In the genomic region with DNA sequence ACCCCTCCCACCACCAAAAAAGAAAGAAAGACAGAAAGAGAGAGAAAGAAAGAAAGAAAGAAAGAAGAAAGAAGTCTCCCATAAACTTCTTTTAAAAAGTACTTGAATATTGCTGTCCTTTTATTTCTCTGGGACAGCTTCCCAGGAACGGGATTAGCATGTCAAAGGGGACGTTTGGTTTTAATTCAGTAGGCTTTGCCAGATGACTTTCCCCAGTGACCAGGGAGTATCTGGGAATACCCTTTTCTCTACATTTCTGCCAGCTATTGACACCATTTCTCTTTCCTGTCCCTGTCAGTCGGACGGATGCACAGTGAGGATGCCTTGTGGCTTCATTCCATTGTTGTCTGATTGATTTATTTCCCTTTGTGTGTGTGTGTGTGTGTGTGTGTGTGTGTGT, we compare ENCODE assay signal across 26 mouse cellular contexts. TPM values are rescaled to one million over a fixed set of nuclear protein-coding genes. Genes with fewer than 3 reads are reported as not detected.
DNase-seq lines count a peak whose midpoint lies in the region; ATAC-seq and TF ChIP-seq lines count a peak whose summit lies in the region.
"Had no signal": no experiment of that assay in that cellular context is flagged by ENCODE, and none has a peak within 500 bp of the region (broad histone marks: within the 10 kb centered on the region; RNA-seq: fewer than 3 reads in every experiment).

No protein-coding gene starts in this region.

- no peak for ATAC-seq in intestine, embryonic 14.5 days (replicated peaks; ENCODE audit: low FRiP score, low TSS enrichment, low read depth)
- ATAC-seq in intestine, postnatal 0 days = no peak
- ATAC-seq: forebrain, postnatal 0 days; liver, embryonic 12.5 days had no signal

- DNase-seq in intestine, embryonic 14.5 days (ENCODE audit: low spot score) = no peak
- DNase-seq in kidney, postnatal 14 days = peak; percentile 41
- DNase-seq in kidney, adult 11 months = no peak
- DNase-seq in adipocyte (ENCODE audit: low spot score) = peak; percentile 99
- no peak for DNase-seq in neural tube, embryonic 10.5 days (ENCODE audit: extremely low spot score, low spot score)
- DNase-seq: cerebellum, adult 2 months; cerebellum, postnatal 25 days; forebrain, postnatal 0 days; gastrocnemius, postnatal 25 days; heart, postnatal 4 days; layer of hippocampus, postnatal 36 days; lung, adult 18-20 months; lung, postnatal 10 days; right cerebral cortex, postnatal 25 days had no signal

- no peak overlapping the region for H3K9ac ChIP-seq in intestine, embryonic 14.5 days (ENCODE audit: low read length)
- H3K9ac ChIP-seq in intestine, postnatal 0 days (ENCODE audit: low read depth, low read length) = no peak overlapping the region
- H3K9ac ChIP-seq: embryonic facial prominence, embryonic 12.5 days; forebrain, postnatal 0 days; hindbrain, embryonic 15.5 days; liver, embryonic 12.5 days; neural tube, embryonic 12.5 days had no signal

- 0 out of 2 replicates have a peak, but pooled peaks cover 4% of the 10 kb centered on the region for H3K4me1 ChIP-seq in intestine, embryonic 14.5 days (replicated peaks; ENCODE audit: control insufficient read depth, insufficient read depth, low read length)
- no peaks in the 10 kb centered on the region for H3K4me1 ChIP-seq in intestine, postnatal 0 days (replicated peaks; ENCODE audit: control insufficient read depth, insufficient read depth, low read length)
- peaks cover 3% of the 10 kb centered on the region; the same call in 1 of the 2 replicates for H3K4me1 ChIP-seq in brown adipose tissue, adult 24 weeks (ENCODE audit: control insufficient read depth, insufficient read depth, insufficient read length, low read length)
- H3K4me1 ChIP-seq: embryonic facial prominence, embryonic 12.5 days; hindbrain, embryonic 15.5 days; liver, embryonic 12.5 days; neural tube, embryonic 12.5 days had no signal

- no peak overlapping the region for H3K4me2 ChIP-seq in intestine, embryonic 14.5 days (ENCODE audit: low read length)
- H3K4me2 ChIP-seq in intestine, postnatal 0 days (replicated peaks; ENCODE audit: low read depth) = no peak overlapping the region
- H3K4me2 ChIP-seq: embryonic facial prominence, embryonic 12.5 days; hindbrain, embryonic 15.5 days; liver, embryonic 12.5 days; neural tube, embryonic 12.5 days had no signal

- 68% methylated on average over 4 of the region's 4 CpGs for WGBS in intestine, embryonic 14.5 days
- 62% methylated on average over 4 of the region's 4 CpGs for WGBS in intestine, postnatal 0 days

- H3K27ac ChIP-seq in intestine, embryonic 14.5 days (ENCODE audit: low read depth) = 0 out of 2 replicates have a peak overlapping the region, but pooled peaks have one; percentile 57
- no peak overlapping the region for H3K27ac ChIP-seq in intestine, postnatal 0 days (ENCODE audit: low read depth, low read length)
- H3K27ac ChIP-seq in brown adipose tissue, adult 24 weeks (replicated peaks; ENCODE audit: low read depth, low read length) = peak overlapping the region; percentile 48; the same call in 1 of the 2 replicates
- H3K27ac ChIP-seq: embryonic facial prominence, embryonic 12.5 days; hindbrain, embryonic 15.5 days; layer of hippocampus, adult 2 months; liver, embryonic 12.5 days; midbrain, embryonic 10.5 days; neural tube, embryonic 12.5 days had no signal

- H3K36me3 ChIP-seq in intestine, embryonic 14.5 days (ENCODE audit: control insufficient read depth, insufficient read depth, low read length) = no peaks in the 10 kb centered on the region
- H3K36me3 ChIP-seq in intestine, postnatal 0 days (ENCODE audit: control insufficient read depth, insufficient read depth) = no peaks in the 10 kb centered on the region
- H3K36me3 ChIP-seq: embryonic facial prominence, embryonic 12.5 days; hindbrain, embryonic 15.5 days; liver, embryonic 12.5 days; midbrain, embryonic 10.5 days; neural tube, embryonic 12.5 days had no signal

- no peak for TF ChIP-seq CTCF in intestine, postnatal 0 days (IDR thresholded peaks at IDR 0.05; ENCODE audit: low read depth)

- H3K9me3 ChIP-seq in intestine, embryonic 14.5 days (ENCODE audit: control insufficient read depth, low read length) = no peaks in the 10 kb centered on the region
- no peaks in the 10 kb centered on the region for H3K9me3 ChIP-seq in intestine, postnatal 0 days (ENCODE audit: control insufficient read depth)
- H3K9me3 ChIP-seq: embryonic facial prominence, embryonic 12.5 days; hindbrain, embryonic 15.5 days; liver, embryonic 12.5 days; midbrain, embryonic 10.5 days; neural tube, embryonic 12.5 days had no signal

- no peaks in the 10 kb centered on the region for H3K27me3 ChIP-seq in intestine, embryonic 14.5 days (replicated peaks; ENCODE audit: control insufficient read depth, insufficient read depth, low read length)
- no peaks in the 10 kb centered on the region for H3K27me3 ChIP-seq in intestine, postnatal 0 days (replicated peaks; ENCODE audit: control insufficient read depth, insufficient read depth, low read length)
- H3K27me3 ChIP-seq: embryonic facial prominence, embryonic 12.5 days; hindbrain, embryonic 15.5 days; neural tube, embryonic 12.5 days had no signal

- no peak overlapping the region for H3K4me3 ChIP-seq in intestine, embryonic 14.5 days (ENCODE audit: low read depth, low read length)
- H3K4me3 ChIP-seq in intestine, postnatal 0 days (ENCODE audit: low read depth, low read length) = no peak overlapping the region
- no peak overlapping the region for H3K4me3 ChIP-seq in brown adipose tissue, adult 24 weeks (ENCODE audit: insufficient read depth, low read depth, low read length)
- H3K4me3 ChIP-seq: embryonic facial prominence, embryonic 12.5 days; hindbrain, embryonic 15.5 days; layer of hippocampus, adult 2 months; liver, embryonic 12.5 days; midbrain, embryonic 10.5 days; neural tube, embryonic 12.5 days had no signal

RNA-seq across cellular contexts. Expression of gene Hcar2, which starts 21.5 kb away (rescaled TPM):
- 0.15 TPM in 1 of 2 replicates, not detected in the other for polyA plus RNA-seq in intestine, embryonic 14.5 days (2014; fragmentation: Nextera tagmentation; extraction: Ambion mirVana)
- polyA plus RNA-seq in intestine, postnatal 0 days (2015; fragmentation: Nextera tagmentation; extraction: Ambion mirVana) = 0.16 and 0.30 TPM in 2 replicates
- 3.9 and 8.7 TPM in 2 replicates for polyA plus RNA-seq in brown adipose tissue, adult 24 weeks (2012; ENCODE audit: insufficient read depth, insufficient read length, missing spikeins)
- polyA plus RNA-seq: forebrain, embryonic 11.5 days; forebrain, postnatal 0 days; heart, embryonic 14.5 days; hindbrain, embryonic 15.5 days; kidney, embryonic 14.5 days; limb, embryonic 11.5 days; midbrain, embryonic 10.5 days; neural tube, embryonic 12.5 days had no signal

RNA-seq across cellular contexts. Expression of gene Hcar1, which starts 36.0 kb away (rescaled TPM):
- 1.9 and 2.0 TPM in 2 replicates for polyA plus RNA-seq in intestine, embryonic 14.5 days (2014; fragmentation: Nextera tagmentation; extraction: Ambion mirVana)
- 1.4 TPM in 2 replicates for polyA plus RNA-seq in intestine, postnatal 0 days (2015; fragmentation: Nextera tagmentation; extraction: Ambion mirVana)
- polyA plus RNA-seq in brown adipose tissue, adult 24 weeks (2012; ENCODE audit: insufficient read depth, insufficient read length, missing spikeins) = 10.5 and 17.4 TPM in 2 replicates
- polyA plus RNA-seq: midbrain, embryonic 10.5 days; neural tube, embryonic 12.5 days had no signal

Comparison
In these comparisons a context has a peak if more than half of its experiments do, and no peak if none do; other contexts are left out.
1. DNase-seq: peak in kidney, postnatal 14 days (single experiment) and adipocyte (single experiment); none in intestine, embryonic 14.5 days (single experiment), kidney, adult 11 months (single experiment) and neural tube, embryonic 10.5 days (single experiment).